Mouse (Mus musculus) thymus, adult 2 months (tissue): ENCODE results near the gene Gm45717. TPM values are rescaled to one million over a fixed set of nuclear protein-coding genes. Genes with fewer than 3 reads are reported as not detected.
A peak's percentile ranks its signal among the peaks of the same experiment; 100 is the strongest.

Experiments
- DNase-seq: peaks from one replicate; pipeline ENCODE4 v3.0.0; 2021
- H3K27ac ChIP-seq: fragments of 200-500 bp; 2 replicates; pipeline ENCODE4 v1.5.1; 2012; ENCODE audit warnings: low read length, control low read depth; ENCODE audit not compliant: control insufficient read depth, insufficient read depth
- H3K27me3 ChIP-seq: fragments of 200-500 bp; 2 replicates; pipeline ENCODE4 v1.6.1; 2012; ENCODE audit warnings: mild to moderate bottlenecking, low read length, moderate library complexity, mixed read lengths; ENCODE audit not compliant: control insufficient read depth, insufficient read depth
- H3K36me3 ChIP-seq: fragments of 200-500 bp; 2 replicates; pipeline ENCODE4 v1.6.1; 2012; ENCODE audit warnings: mild to moderate bottlenecking, low read length, moderate library complexity; ENCODE audit not compliant: control insufficient read depth, insufficient read depth
- H3K4me1 ChIP-seq: fragments of 200-500 bp; replicated peaks from 2 replicates; pipeline ENCODE4 v1.6.1; 2012; ENCODE audit warnings: low read length; ENCODE audit not compliant: control insufficient read depth, insufficient read depth
- H3K4me3 ChIP-seq: fragments of 200-500 bp; 2 replicates; pipeline ENCODE4 v1.5.1; 2012; ENCODE audit warnings: mild to moderate bottlenecking, low read length, control low read depth, moderate library complexity; ENCODE audit not compliant: control insufficient read depth, insufficient read depth
- CTCF ChIP-seq: fragments of 200-500 bp; IDR thresholded peaks from 2 replicates; pipeline ENCODE4 v1.5.1; 2012; ENCODE audit warnings: mild to moderate bottlenecking, control low read depth, low read length, moderate library complexity, borderline replicate concordance; ENCODE audit not compliant: control insufficient read depth, poor library complexity, insufficient read depth; ENCODE audit errors: extremely low read depth
- POLR2A ChIP-seq: fragments of 200-500 bp; IDR thresholded peaks from 2 replicates; pipeline ENCODE4 v1.6.1; 2012; ENCODE audit warnings: mild to moderate bottlenecking, low read length, control low read depth, moderate library complexity; ENCODE audit not compliant: control insufficient read depth, poor library complexity, insufficient read depth; ENCODE audit errors: extremely low read depth
- WGBS: fragments of 180-500 bp; shearing (Covaris S2); methylation state at CpG from one replicate; pipeline ENCODE4 v1.1.7; 2018; 5-methylcytosine and 5-hydroxymethylcytosine counted together
- polyA plus RNA-seq: library from polyadenylated mRNA; depleted of rRNA; stranded (reverse); fragments of >200 nt; gene quantifications from 2 replicates; pipeline ENCODE4 v1.2.3, GENCODE M21; 2012

Gm45717 gene
- polyA plus RNA-seq, 1 experiment, result not detected

DNA sequence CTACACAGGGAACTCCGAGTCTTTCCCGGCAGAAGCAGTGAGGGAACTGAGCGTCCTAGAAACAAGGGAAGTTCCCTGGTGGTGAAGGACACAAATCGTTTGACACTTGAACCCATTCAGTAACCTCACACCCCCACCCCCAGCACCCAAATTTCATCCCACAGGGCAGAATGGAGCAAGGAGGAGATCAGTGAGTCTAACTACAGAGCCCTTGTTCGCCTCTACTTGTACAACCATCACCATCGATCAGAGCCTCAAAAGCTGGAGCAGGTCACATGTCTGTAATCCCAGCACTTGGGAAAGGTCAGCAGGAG, 776 bp upstream of the Gm45717 start:
- no peak for DNase-seq
- H3K27ac ChIP-seq, result 0 out of 2 replicates have a peak overlapping the region, but pooled peaks have one; percentile 0
- H3K4me1 ChIP-seq, result peaks cover 16% of the 10 kb centered on the region; the same call in 1 of the 2 replicates
- no peaks in the 10 kb centered on the region for H3K27me3 ChIP-seq
- H3K4me3 ChIP-seq, result no peak overlapping the region
- TF ChIP-seq CTCF (no peak), POLR2A (no peak)
- WGBS, result 75% methylated on average over 6 of the region's 6 CpGs
- H3K36me3 ChIP-seq, result no peaks in the 10 kb centered on the region

DNA sequence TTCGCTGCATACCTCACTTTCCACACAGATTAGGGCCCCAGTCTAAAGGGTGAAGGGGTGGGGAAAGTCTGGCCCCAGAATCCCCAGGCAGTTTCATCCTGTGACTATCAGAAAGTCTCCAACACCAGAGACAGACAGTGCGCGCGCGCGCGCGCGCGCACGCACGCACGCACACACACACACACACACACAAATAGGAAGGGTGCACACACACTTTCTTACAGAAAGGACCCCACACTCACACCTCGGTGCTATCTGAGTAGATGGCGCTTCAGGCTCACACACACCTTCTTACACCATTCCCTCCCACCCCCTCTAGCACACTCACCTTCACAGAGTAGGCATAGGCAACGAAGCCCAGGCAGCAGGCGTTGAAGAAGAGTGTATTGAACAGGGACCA, 395 bp downstream of the Gm45717 start:
- TF ChIP-seq CTCF, result no peak
- TF ChIP-seq POLR2A, result no peak
- Histone ChIP-seq H3K27me3 (no peaks in the 10 kb centered on the region), H3K27ac (no peak overlapping the region), H3K36me3 (no peaks in the 10 kb centered on the region), H3K4me3 (peak overlapping the region; percentile 11), H3K4me1 (peaks cover 16% of the 10 kb centered on the region; the same call in 1 of the 2 replicates)
- no peak for DNase-seq
- WGBS, result 3% methylated on average over 17 of the region's 17 CpGs

DNA sequence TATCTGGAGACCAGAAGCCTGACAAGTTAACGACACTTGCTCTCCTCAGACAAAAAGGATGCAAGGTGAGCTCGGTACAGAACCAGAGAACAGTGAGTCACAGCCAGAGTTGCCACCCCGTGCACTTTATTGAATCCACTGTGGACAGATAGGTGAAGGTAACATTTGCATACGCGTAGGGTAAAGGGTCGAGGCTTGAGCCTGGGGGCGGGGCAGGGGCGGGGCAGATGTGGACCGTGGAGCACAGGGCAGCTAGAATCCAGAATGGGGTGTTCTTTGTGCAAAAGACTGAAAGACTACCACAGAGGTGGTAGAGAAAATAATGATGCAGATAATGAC, 1.0 kb downstream of the Gm45717 start:
- H3K36me3 ChIP-seq, result no peaks in the 10 kb centered on the region
- WGBS, result 10% methylated on average over 9 of the region's 9 CpGs
- no peak for TF ChIP-seq CTCF
- no peak for TF ChIP-seq POLR2A
- no peak overlapping the region for H3K27ac ChIP-seq
- DNase-seq, result no peak
- no peaks in the 10 kb centered on the region for H3K27me3 ChIP-seq
- H3K4me1 ChIP-seq, result peaks cover 16% of the 10 kb centered on the region; the same call in 1 of the 2 replicates
- H3K4me3 ChIP-seq, result no peak overlapping the region

DNA sequence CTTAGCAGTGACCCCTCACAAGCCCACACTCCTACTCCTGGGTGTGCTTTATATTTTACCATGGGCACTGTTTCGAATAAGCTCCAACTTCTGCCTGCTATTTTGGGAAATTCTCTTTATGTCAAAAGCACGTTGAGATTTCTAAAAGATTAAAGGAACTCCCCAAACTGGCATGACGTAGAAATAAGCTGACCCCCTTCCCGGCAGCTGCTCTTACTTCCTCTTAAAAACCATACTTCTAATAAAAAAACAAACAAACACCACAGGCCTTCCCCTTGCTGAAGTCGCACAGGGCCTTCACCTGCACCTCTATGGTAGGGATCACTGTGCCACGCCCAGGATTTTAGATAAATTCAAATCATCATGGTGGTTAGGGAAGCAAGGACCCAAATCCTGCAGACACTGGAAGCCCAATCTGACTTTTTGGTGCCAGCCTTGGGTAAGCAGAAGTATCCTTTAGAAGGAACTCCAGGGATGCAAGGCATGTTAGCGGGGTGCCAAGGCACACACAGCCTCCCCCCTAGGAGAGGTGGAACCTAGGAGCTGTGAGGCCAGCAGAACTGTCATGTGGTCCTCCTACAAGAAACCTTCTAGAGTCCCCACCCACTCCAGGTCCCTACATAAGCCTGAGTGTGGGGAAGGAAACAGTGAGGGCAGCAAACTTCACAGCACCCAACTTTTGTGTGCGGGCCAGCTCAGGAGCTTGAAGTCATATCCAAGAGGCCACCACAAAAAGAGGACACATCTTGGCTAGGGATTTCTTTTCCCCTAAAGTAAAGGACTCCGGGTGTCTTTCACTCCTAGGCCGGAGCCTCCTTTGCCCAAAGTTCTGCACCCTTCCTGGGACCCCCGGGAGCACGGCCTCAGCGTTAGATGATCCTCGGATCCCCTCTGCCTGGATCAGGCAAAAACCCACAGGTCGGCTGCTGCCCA, 1.7 kb downstream of the Gm45717 start:
- WGBS, result 25% methylated on average over 15 of the region's 15 CpGs
- DNase-seq, result no peak
- peaks cover 16% of the 10 kb centered on the region; the same call in 1 of the 2 replicates for H3K4me1 ChIP-seq

DNA sequence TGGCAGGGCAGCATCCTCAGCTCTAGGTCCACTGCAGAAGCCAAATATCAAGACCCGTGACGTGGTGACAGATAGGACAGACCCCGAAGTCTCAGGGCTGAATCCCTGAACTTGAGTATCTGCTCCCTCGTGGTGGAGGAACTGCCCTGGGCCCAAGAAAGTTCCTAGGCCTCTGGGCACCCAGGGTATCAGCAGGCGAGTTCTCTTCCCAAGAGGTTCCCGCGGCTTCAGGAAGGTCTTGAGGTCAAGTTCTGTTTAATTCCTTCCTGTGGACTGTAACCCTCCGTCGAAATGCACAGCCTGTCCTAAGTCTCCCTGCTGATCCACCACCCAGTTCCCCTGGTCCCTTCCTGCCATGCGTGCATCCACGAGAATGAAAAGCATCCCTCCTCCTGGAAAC, 2.6 kb downstream of the Gm45717 start:
- Histone ChIP-seq H3K27me3 (no peaks in the 10 kb centered on the region), H3K36me3 (no peaks in the 10 kb centered on the region), H3K4me1 (peaks cover 16% of the 10 kb centered on the region; the same call in 1 of the 2 replicates), H3K4me3 (no peak overlapping the region), H3K27ac (no peak overlapping the region)
- no peak for DNase-seq
- TF ChIP-seq CTCF, result no peak
- TF ChIP-seq POLR2A, result no peak
- WGBS, result 81% methylated on average over 11 of the region's 11 CpGs

More for the DNA sequence above, 1.7 kb downstream of the Gm45717 start:
- Histone ChIP-seq H3K27me3 (no peaks in the 10 kb centered on the region), H3K36me3 (no peaks in the 10 kb centered on the region), H3K27ac (no peak overlapping the region), H3K4me3 (no peak overlapping the region)
- TF ChIP-seq CTCF, result no peak
- no peak for TF ChIP-seq POLR2A

DNA sequence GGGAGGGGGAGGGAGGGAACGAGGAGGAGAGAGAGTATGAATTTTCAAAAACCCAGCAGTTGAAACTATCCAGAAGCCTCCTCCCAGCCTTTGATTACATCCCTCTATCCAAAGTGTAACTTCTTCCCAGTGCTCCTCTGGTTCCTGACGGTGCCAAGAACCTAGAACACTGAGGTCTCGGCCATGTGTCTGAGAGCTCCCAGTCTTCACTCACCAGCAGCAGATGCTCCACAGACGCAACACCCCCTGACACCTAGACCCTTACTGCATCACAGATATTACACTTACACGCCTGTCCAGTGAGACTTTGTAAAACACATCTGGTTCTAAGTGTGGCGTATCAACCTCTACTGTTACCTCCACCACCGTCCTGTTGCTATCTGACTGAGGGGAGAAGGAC, 3.3 kb downstream of the Gm45717 start:
- H3K4me1 ChIP-seq, result peaks cover 17% of the 10 kb centered on the region; the same call in 1 of the 2 replicates
- no peak for DNase-seq
- 87% methylated on average over 7 of the region's 7 CpGs for WGBS
- no peak overlapping the region for H3K4me3 ChIP-seq
- H3K36me3 ChIP-seq, result no peaks in the 10 kb centered on the region
- TF ChIP-seq POLR2A (no peak), CTCF (no peak)
- H3K27ac ChIP-seq, result no peak overlapping the region
- H3K27me3 ChIP-seq, result no peaks in the 10 kb centered on the region

DNA sequence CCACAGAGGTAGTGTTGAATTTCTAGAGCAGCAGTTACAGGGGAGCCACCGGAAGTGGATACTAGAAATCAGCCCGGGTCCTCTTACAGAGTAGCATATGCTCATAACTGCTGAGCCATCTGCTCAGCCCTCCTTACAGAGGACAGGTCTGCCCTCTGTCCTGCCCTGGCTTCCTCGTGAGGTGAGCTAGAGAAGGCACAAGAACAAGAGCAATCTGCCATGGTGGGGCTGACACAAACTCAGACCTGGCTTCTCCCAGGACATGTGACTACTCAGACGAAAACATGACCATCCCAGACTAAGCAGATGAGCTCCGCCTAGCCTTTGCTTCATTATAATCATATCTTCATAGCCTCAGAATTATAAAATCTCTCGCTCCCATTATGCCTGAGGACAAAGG, 4.0 kb downstream of the Gm45717 start:
- Histone ChIP-seq H3K4me3 (no peak overlapping the region), H3K4me1 (peaks cover 24% of the 10 kb centered on the region), H3K27me3 (no peaks in the 10 kb centered on the region), H3K27ac (no peak overlapping the region), H3K36me3 (no peaks in the 10 kb centered on the region)
- no peak for TF ChIP-seq POLR2A
- no peak for TF ChIP-seq CTCF
- WGBS, result 76% methylated on average over 6 of the region's 6 CpGs
- DNase-seq, result no peak
